Mouse (Mus musculus) midbrain, embryonic 14.5 days (tissue): Measurements from ENCODE around the gene Matn3. TPM values are rescaled to one million over a fixed set of nuclear protein-coding genes. Genes with fewer than 3 reads are reported as not detected.
"Not testable (repeated sequence)": the region's sequence is repeated elsewhere in the genome, so short reads cannot be mapped to it uniquely, and the experiment has no call there.

Experiments used
- ATAC-seq: fragments of 200-750 bp; cut with Nextera tagmentation; 2 replicates; pipeline ENCODE4 v1.8.0; 2017; ENCODE audit warnings: moderate number of reproducible peaks, moderate library complexity; ENCODE audit not compliant: low FRiP score, low TSS enrichment
- DNase-seq: peaks from one replicate; pipeline ENCODE4 v3.0.0-alpha.2; 2015
- H3K27ac ChIP-seq: fragments of 300-500 bp; sonication (generic); replicated peaks from 2 replicates; pipeline ENCODE4 v1.5.1; 2014; ENCODE audit warnings: mild to moderate bottlenecking, low read depth, low read length, moderate library complexity
- H3K27me3 ChIP-seq: fragments of 300-500 bp; sonication (generic); 2 replicates; pipeline ENCODE4 v1.6.1; 2014; ENCODE audit warnings: low read length, control low read depth, mixed read lengths; ENCODE audit not compliant: control insufficient read depth, insufficient read depth
- H3K36me3 ChIP-seq: fragments of 300-500 bp; sonication (generic); 2 replicates; pipeline ENCODE4 v1.6.1; 2014; ENCODE audit warnings: low read length, control low read depth; ENCODE audit not compliant: control insufficient read depth, insufficient read depth
- H3K4me1 ChIP-seq: fragments of 300-500 bp; sonication (generic); 2 replicates; pipeline ENCODE4 v1.6.1; 2014; ENCODE audit warnings: mild to moderate bottlenecking, antibody characterized with exemption, low read length, control low read depth; ENCODE audit not compliant: control insufficient read depth, insufficient read depth
- H3K4me2 ChIP-seq: fragments of 300-500 bp; sonication (generic); 2 replicates; pipeline ENCODE4 v1.6.1; 2014; ENCODE audit warnings: mild to moderate bottlenecking, low read length, moderate library complexity
- H3K4me3 ChIP-seq: fragments of 300-500 bp; sonication (generic); replicated peaks from 2 replicates; pipeline ENCODE4 v1.5.1; 2014; ENCODE audit warnings: low read depth, low read length
- H3K9ac ChIP-seq: fragments of 300-500 bp; sonication (generic); replicated peaks from 2 replicates; pipeline ENCODE4 v1.6.1; 2014; ENCODE audit warnings: mild to moderate bottlenecking, low read length, moderate library complexity
- H3K9me3 ChIP-seq: fragments of 300-500 bp; sonication (generic); 2 replicates; pipeline ENCODE4 v1.6.1; 2016; ENCODE audit warnings: low read length, control low read depth, mixed read lengths; ENCODE audit not compliant: control insufficient read depth
- WGBS: fragments of 180-500 bp; shearing (Covaris S2); extraction: QIAGEN DNeasy Blood & Tissue Kit; methylation state at CpG from one replicate; pipeline ENCODE4 v1.1.7; 2014; 5-methylcytosine and 5-hydroxymethylcytosine counted together
- polyA plus RNA-seq: library from polyadenylated mRNA; unstranded; fragments of >200 nt; fragmentation: Nextera tagmentation; extraction: Ambion mirVana; gene quantifications from 2 replicates; pipeline ENCODE4 v1.2.1, GENCODE M21; 2014

The Matn3 gene
- polyA plus RNA-seq, 1 experiment from 2014 or later: 0.11 TPM

DNA sequence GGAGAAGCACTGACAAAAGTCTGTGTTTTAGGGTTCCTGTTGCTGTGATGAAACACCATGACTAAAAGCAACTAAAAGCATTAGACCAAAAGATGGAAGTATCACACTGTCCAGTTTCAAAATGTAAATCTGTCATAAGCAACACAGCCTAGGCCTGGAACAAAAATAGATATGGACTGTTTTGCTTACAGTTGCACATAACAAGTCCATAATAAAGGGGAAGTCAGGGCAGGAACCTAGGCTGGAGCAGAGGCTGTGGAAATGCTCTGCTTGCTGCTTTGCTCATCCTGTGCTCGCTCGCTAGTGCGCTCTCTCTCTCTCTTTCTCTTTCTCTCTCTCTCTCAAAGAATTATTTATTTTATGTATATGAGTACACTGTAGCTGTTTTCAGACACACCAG is 20.1 kb upstream of the Matn3 start:
- no peaks in the 10 kb centered on the region for H3K9me3 ChIP-seq
- WGBS: 94% methylated on average over 3 of the region's 3 CpGs
- H3K4me2 ChIP-seq: no peak overlapping the region
- H3K4me3 ChIP-seq: no peak overlapping the region
- H3K27ac ChIP-seq: no peak overlapping the region
- H3K36me3 ChIP-seq: peaks cover 12% of the 10 kb centered on the region; the same call in 1 of the 2 replicates
- DNase-seq (no peak), ATAC-seq (no peak)
- H3K9ac ChIP-seq: no peak overlapping the region
- peaks cover 22% of the 10 kb centered on the region for H3K4me1 ChIP-seq
- no peaks in the 10 kb centered on the region for H3K27me3 ChIP-seq

DNA sequence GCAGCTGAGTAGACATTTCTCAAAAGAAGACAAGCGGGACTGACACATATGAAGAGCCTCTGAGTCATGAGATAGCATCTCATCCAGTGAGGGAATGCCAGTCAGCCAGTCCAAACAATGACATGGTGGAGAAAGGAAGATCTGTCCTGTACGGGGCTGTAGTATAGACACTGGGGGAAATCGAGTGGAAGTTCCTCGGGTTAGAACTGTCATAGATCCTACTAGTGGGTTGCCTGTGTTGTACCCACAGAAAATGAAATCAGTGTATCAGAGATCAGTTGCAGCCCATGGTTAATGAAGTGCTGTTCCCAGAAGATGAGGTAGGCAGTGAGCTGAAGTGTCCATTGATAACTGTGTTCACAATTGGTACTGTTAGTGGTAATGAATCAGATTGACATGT is 19.0 kb upstream of the Matn3 start:
- H3K36me3 ChIP-seq: peaks cover 22% of the 10 kb centered on the region
- ATAC-seq (no peak), DNase-seq (no peak)
- no peak overlapping the region for H3K4me2 ChIP-seq
- no peak overlapping the region for H3K27ac ChIP-seq
- H3K9ac ChIP-seq: no peak overlapping the region
- peaks cover 11% of the 10 kb centered on the region; the same call in 1 of the 2 replicates for H3K4me1 ChIP-seq
- H3K9me3 ChIP-seq: no peaks in the 10 kb centered on the region
- WGBS: 92% methylated on average over 4 of the region's 4 CpGs
- no peak overlapping the region for H3K4me3 ChIP-seq
- H3K27me3 ChIP-seq: no peaks in the 10 kb centered on the region

GRCm38 (mm10) chr12:8931083-8931482 is 16.6 kb upstream of the Matn3 start:
- Histone ChIP-seq H3K4me2 (no peak overlapping the region), H3K4me1 (no peaks in the 10 kb centered on the region), H3K27ac (no peak overlapping the region), H3K9me3 (no peaks in the 10 kb centered on the region), H3K36me3 (peaks cover 39% of the 10 kb centered on the region), H3K4me3 (no peak overlapping the region), H3K9ac (no peak overlapping the region), H3K27me3 (no peaks in the 10 kb centered on the region)
- ATAC-seq (no peak), DNase-seq (no peak)
- WGBS: 83% methylated on average over 4 of the region's 4 CpGs

DNA sequence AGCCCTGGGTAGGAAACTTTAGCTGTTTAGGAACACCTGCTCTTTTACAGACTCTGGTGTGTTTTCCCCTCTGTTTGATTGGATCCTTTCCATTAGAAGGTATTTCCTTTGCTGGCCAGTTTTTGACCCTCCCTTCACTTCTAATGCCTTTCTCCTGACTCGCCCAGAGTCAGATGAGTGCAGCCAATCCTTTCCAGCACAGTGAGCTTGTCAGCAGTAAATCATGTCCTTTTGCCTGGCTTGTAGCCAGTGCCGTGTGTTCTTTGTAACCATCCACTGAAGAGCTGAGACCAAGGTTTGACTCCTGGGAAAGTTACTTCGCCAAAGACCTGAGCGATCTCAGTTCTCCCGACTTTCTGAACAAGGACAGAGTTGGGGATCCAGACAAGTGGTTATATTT is 12.4 kb upstream of the Matn3 start:
- Histone ChIP-seq H3K27me3 (no peaks in the 10 kb centered on the region), H3K4me1 (no peaks in the 10 kb centered on the region), H3K9me3 (no peaks in the 10 kb centered on the region), H3K9ac (no peak overlapping the region), H3K36me3 (peaks cover 68% of the 10 kb centered on the region), H3K4me2 (no peak overlapping the region), H3K27ac (no peak overlapping the region), H3K4me3 (no peak overlapping the region)
- WGBS: 90% methylated on average over 5 of the region's 5 CpGs
- ATAC-seq (no peak), DNase-seq (no peak)

DNA sequence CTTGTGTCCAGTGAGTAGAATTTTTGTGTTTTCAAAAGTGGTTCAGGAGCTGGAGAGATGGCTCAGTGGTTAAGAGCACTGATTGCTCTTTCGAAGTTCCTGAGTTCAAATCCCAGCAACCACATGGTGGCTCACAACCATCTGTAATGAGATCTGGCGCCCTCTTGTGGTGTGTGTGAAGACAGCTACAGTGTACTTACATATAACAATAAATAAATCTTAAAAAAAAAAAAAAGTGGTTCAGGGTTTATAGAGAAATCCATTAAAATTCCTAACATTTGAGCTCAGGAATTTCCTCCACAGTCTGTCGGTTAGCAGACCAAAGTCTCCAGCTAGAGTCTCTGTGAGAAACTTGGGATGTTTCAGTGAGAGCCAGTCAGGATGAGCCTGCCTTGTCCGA is 11.5 kb upstream of the Matn3 start:
- not testable (repeated sequence) for H3K4me1 ChIP-seq, H3K9me3 ChIP-seq, H3K4me2 ChIP-seq, H3K27ac ChIP-seq, H3K27me3 ChIP-seq, H3K9ac ChIP-seq, DNase-seq, H3K4me3 ChIP-seq, ATAC-seq
- 77% methylated on average over 4 of the region's 4 CpGs for WGBS
- peaks cover 68% of the 10 kb centered on the region for H3K36me3 ChIP-seq

- Histone ChIP-seq H3K9me3 (no peaks in the 10 kb centered on the region), H3K4me1 (no peaks in the 10 kb centered on the region), H3K4me3 (no peak overlapping the region), H3K4me2 (no peak overlapping the region), H3K27ac (no peak overlapping the region), H3K27me3 (no peaks in the 10 kb centered on the region), H3K36me3 (peaks cover 50% of the 10 kb centered on the region), H3K9ac (no peak overlapping the region)
- 90% methylated on average over 4 of the region's 4 CpGs for WGBS
- ATAC-seq: no peak
- DNase-seq: no peak
These were observed 8.2 kb upstream of the Matn3 start for GRCm38 (mm10) chr12:8939490-8939889.

- WGBS: 71% methylated on average over 12 of the region's 12 CpGs
- H3K27me3 ChIP-seq: no peaks in the 10 kb centered on the region
- no peak overlapping the region for H3K9ac ChIP-seq
- no peak overlapping the region for H3K27ac ChIP-seq
- no peak for DNase-seq
- ATAC-seq: no peak
- H3K9me3 ChIP-seq: no peaks in the 10 kb centered on the region
- no peak overlapping the region for H3K4me2 ChIP-seq
- H3K4me3 ChIP-seq: no peak overlapping the region
- H3K4me1 ChIP-seq: no peaks in the 10 kb centered on the region
- H3K36me3 ChIP-seq: peaks cover 42% of the 10 kb centered on the region
These were observed 7.4 kb upstream of the Matn3 start for GRCm38 (mm10) chr12:8940011-8941005.

- H3K9me3 ChIP-seq: no peaks in the 10 kb centered on the region
- H3K4me2 ChIP-seq: no peak overlapping the region
- ATAC-seq (no peak), DNase-seq (no peak)
- H3K27me3 ChIP-seq: no peaks in the 10 kb centered on the region
- H3K4me3 ChIP-seq: no peak overlapping the region
- 73% methylated on average over 4 of the region's 4 CpGs for WGBS
- H3K36me3 ChIP-seq: peaks cover 33% of the 10 kb centered on the region
- H3K27ac ChIP-seq: no peak overlapping the region
- H3K9ac ChIP-seq: no peak overlapping the region
- H3K4me1 ChIP-seq: no peaks in the 10 kb centered on the region
These were observed 6.6 kb upstream of the Matn3 start for GRCm38 (mm10) chr12:8941131-8941615.
